Mouse (Mus musculus) limb, embryonic 13.5 days (tissue): ENCODE results near the gene Slc36a3. TPM values are rescaled to one million over a fixed set of nuclear protein-coding genes. Genes with fewer than 3 reads are reported as not detected.
A peak's percentile ranks its signal among the peaks of the same experiment; 100 is the strongest.

Source experiments
- ATAC-seq: fragments of 200-750 bp; cut with Nextera tagmentation; 2 replicates; pipeline ENCODE4 v1.8.0; 2017; ENCODE audit warnings: low read depth, moderate number of reproducible peaks, moderate TSS enrichment; ENCODE audit not compliant: low FRiP score
- H3K27ac ChIP-seq: fragments of 300-500 bp; sonication (generic); 2 replicates; pipeline ENCODE4 v1.5.1; 2015; ENCODE audit warnings: inconsistent platforms, mild to moderate bottlenecking, moderate library complexity
- H3K27me3 ChIP-seq: fragments of 300-500 bp; sonication (generic); 2 replicates; pipeline ENCODE4 v1.6.1; 2015; ENCODE audit warnings: mild to moderate bottlenecking, inconsistent platforms
- H3K36me3 ChIP-seq: fragments of 300-500 bp; sonication (generic); 2 replicates; pipeline ENCODE4 v1.6.1; 2015; ENCODE audit warnings: inconsistent platforms, mild to moderate bottlenecking, moderate library complexity
- H3K4me1 ChIP-seq: fragments of 300-500 bp; sonication (generic); 2 replicates; pipeline ENCODE4 v1.6.1; 2015; ENCODE audit warnings: inconsistent platforms
- H3K4me2 ChIP-seq: fragments of 300-500 bp; sonication (generic); replicated peaks from 2 replicates; pipeline ENCODE4 v1.6.1; 2015; ENCODE audit warnings: inconsistent platforms, mild to moderate bottlenecking, moderate library complexity
- H3K4me3 ChIP-seq: fragments of 300-500 bp; sonication (generic); 2 replicates; pipeline ENCODE4 v1.5.1; 2015; ENCODE audit warnings: moderate library complexity, mild to moderate bottlenecking, inconsistent platforms
- H3K9ac ChIP-seq: fragments of 300-500 bp; sonication (generic); 2 replicates; pipeline ENCODE4 v1.6.1; 2015; ENCODE audit warnings: mild to moderate bottlenecking, inconsistent platforms
- H3K9me3 ChIP-seq: fragments of 300-500 bp; sonication (generic); 2 replicates; pipeline ENCODE4 v1.6.1; 2016; ENCODE audit warnings: inconsistent platforms
- WGBS: fragments of 180-500 bp; shearing (Covaris S2); methylation state at CpG from one replicate; pipeline ENCODE4 v1.1.7; 2015; 5-methylcytosine and 5-hydroxymethylcytosine counted together
- polyA plus RNA-seq: library from polyadenylated mRNA; unstranded; fragments of >200 nt; fragmentation: Nextera tagmentation; extraction: Ambion mirVana; gene quantifications from 2 replicates; pipeline ENCODE4 v1.2.1, GENCODE M21; 2015

Slc36a3 gene
- polyA plus RNA-seq, 1 experiment from 2014 or later = not detected

- Histone ChIP-seq H3K4me1 (no peaks in the 10 kb centered on the region), H3K9ac (no peak overlapping the region), H3K36me3 (no peaks in the 10 kb centered on the region), H3K27me3 (no peaks in the 10 kb centered on the region), H3K9me3 (no peaks in the 10 kb centered on the region), H3K27ac (no peak overlapping the region), H3K4me2 (no peak overlapping the region), H3K4me3 (no peak overlapping the region)
- ATAC-seq = no peak
These were observed 13.9 kb downstream of the Slc36a3 start for GRCm38 (mm10) chr11:55137646-55138045.

- no peak for ATAC-seq
- Histone ChIP-seq H3K4me2 (no peak overlapping the region), H3K9me3 (no peaks in the 10 kb centered on the region), H3K4me1 (no peaks in the 10 kb centered on the region), H3K9ac (no peak overlapping the region), H3K27ac (no peak overlapping the region), H3K36me3 (no peaks in the 10 kb centered on the region), H3K4me3 (no peak overlapping the region), H3K27me3 (no peaks in the 10 kb centered on the region)
- 81% methylated on average over 15 of the region's 15 CpGs for WGBS
These were observed 14.5 kb downstream of the Slc36a3 start for GRCm38 (mm10) chr11:55136770-55137547.

- Histone ChIP-seq H3K9me3 (no peaks in the 10 kb centered on the region), H3K4me3 (no peak overlapping the region), H3K9ac (no peak overlapping the region), H3K36me3 (no peaks in the 10 kb centered on the region), H3K4me1 (no peaks in the 10 kb centered on the region), H3K27ac (no peak overlapping the region), H3K4me2 (no peak overlapping the region), H3K27me3 (no peaks in the 10 kb centered on the region)
- no peak for ATAC-seq
- WGBS = 89% methylated on average over 5 of the region's 5 CpGs
These were observed 16.6 kb downstream of the Slc36a3 start for GRCm38 (mm10) chr11:55134871-55135270.

GRCm38 (mm10) chr11:55134407-55134806 is 17.1 kb downstream of the Slc36a3 start:
- Histone ChIP-seq H3K4me3 (no peak overlapping the region), H3K4me1 (no peaks in the 10 kb centered on the region), H3K27ac (no peak overlapping the region), H3K9ac (no peak overlapping the region), H3K36me3 (no peaks in the 10 kb centered on the region), H3K9me3 (no peaks in the 10 kb centered on the region), H3K4me2 (no peak overlapping the region), H3K27me3 (no peaks in the 10 kb centered on the region)
- 91% methylated on average over 1 of the region's 1 CpGs for WGBS
- ATAC-seq = no peak

- H3K4me3 ChIP-seq = no peak overlapping the region
- no peak overlapping the region for H3K4me2 ChIP-seq
- no peak for ATAC-seq
- no peaks in the 10 kb centered on the region for H3K27me3 ChIP-seq
- H3K9ac ChIP-seq = no peak overlapping the region
- H3K4me1 ChIP-seq = no peaks in the 10 kb centered on the region
- WGBS = 97% methylated on average over 1 of the region's 1 CpGs
- no peaks in the 10 kb centered on the region for H3K9me3 ChIP-seq
- H3K27ac ChIP-seq = no peak overlapping the region
- no peaks in the 10 kb centered on the region for H3K36me3 ChIP-seq
These were observed 18.3 kb downstream of the Slc36a3 start for GRCm38 (mm10) chr11:55133204-55133603.

- H3K4me1 ChIP-seq = no peaks in the 10 kb centered on the region
- H3K4me2 ChIP-seq = no peak overlapping the region
- H3K9me3 ChIP-seq = no peaks in the 10 kb centered on the region
- H3K27me3 ChIP-seq = no peaks in the 10 kb centered on the region
- H3K4me3 ChIP-seq = no peak overlapping the region
- whole genome bisulfite sequencing = 68% methylated on average over 1 of the region's 1 CpGs
- H3K36me3 ChIP-seq = no peaks in the 10 kb centered on the region
- H3K9ac ChIP-seq = no peak overlapping the region
- no peak for ATAC-seq
- H3K27ac ChIP-seq = no peak overlapping the region
These were observed 19.6 kb downstream of the Slc36a3 start for GRCm38 (mm10) chr11:55131946-55132345.

GRCm38 (mm10) chr11:55131077-55131742 is 20.3 kb downstream of the Slc36a3 start:
- H3K9me3 ChIP-seq = no peaks in the 10 kb centered on the region
- H3K9ac ChIP-seq = no peak overlapping the region
- no peak for ATAC-seq
- no peak overlapping the region for H3K27ac ChIP-seq
- no peaks in the 10 kb centered on the region for H3K4me1 ChIP-seq
- H3K36me3 ChIP-seq = no peaks in the 10 kb centered on the region
- H3K27me3 ChIP-seq = no peaks in the 10 kb centered on the region
- no peak overlapping the region for H3K4me3 ChIP-seq
- 85% methylated on average over 11 of the region's 11 CpGs for WGBS
- H3K4me2 ChIP-seq = no peak overlapping the region

GRCm38 (mm10) chr11:55128411-55128810 is 23.1 kb downstream of the Slc36a3 start:
- Histone ChIP-seq H3K27me3 (no peaks in the 10 kb centered on the region), H3K9ac (no peak overlapping the region), H3K9me3 (no peaks in the 10 kb centered on the region), H3K36me3 (no peaks in the 10 kb centered on the region), H3K4me2 (no peak overlapping the region), H3K27ac (no peak overlapping the region), H3K4me1 (no peaks in the 10 kb centered on the region), H3K4me3 (no peak overlapping the region)
- 80% methylated on average over 3 of the region's 3 CpGs for WGBS
- ATAC-seq = no peak

- H3K27me3 ChIP-seq = no peaks in the 10 kb centered on the region
- no peak overlapping the region for H3K9ac ChIP-seq
- H3K4me3 ChIP-seq = no peak overlapping the region
- H3K36me3 ChIP-seq = no peaks in the 10 kb centered on the region
- H3K4me1 ChIP-seq = no peaks in the 10 kb centered on the region
- WGBS = 85% methylated on average over 6 of the region's 6 CpGs
- no peak overlapping the region for H3K27ac ChIP-seq
- no peaks in the 10 kb centered on the region for H3K9me3 ChIP-seq
- ATAC-seq = no peak
- H3K4me2 ChIP-seq = no peak overlapping the region
These were observed 23.6 kb downstream of the Slc36a3 start for GRCm38 (mm10) chr11:55127937-55128336.

- WGBS = 79% methylated on average over 3 of the region's 3 CpGs
- Histone ChIP-seq H3K9me3 (no peaks in the 10 kb centered on the region), H3K4me2 (no peak overlapping the region), H3K36me3 (no peaks in the 10 kb centered on the region), H3K27me3 (no peaks in the 10 kb centered on the region), H3K27ac (no peak overlapping the region), H3K9ac (no peak overlapping the region), H3K4me3 (no peak overlapping the region), H3K4me1 (no peaks in the 10 kb centered on the region)
- ATAC-seq = no peak
These were observed 24.8 kb downstream of the Slc36a3 start for GRCm38 (mm10) chr11:55126663-55127062.

GRCm38 (mm10) chr11:55121430-55121829 is 30.1 kb downstream of the Slc36a3 start:
- WGBS = 80% methylated on average over 1 of the region's 1 CpGs
- ATAC-seq = no peak
- no peaks in the 10 kb centered on the region for H3K36me3 ChIP-seq

GRCm38 (mm10) chr11:55120821-55121271 is 30.7 kb downstream of the Slc36a3 start:
- Histone ChIP-seq H3K9ac (0 out of 2 replicates have a peak overlapping the region, but pooled peaks have one; percentile 19), H3K27me3 (no peaks in the 10 kb centered on the region), H3K4me2 (no peak overlapping the region), H3K36me3 (no peaks in the 10 kb centered on the region), H3K27ac (no peak overlapping the region), H3K4me3 (no peak overlapping the region), H3K9me3 (no peaks in the 10 kb centered on the region), H3K4me1 (no peaks in the 10 kb centered on the region)
- WGBS = 67% methylated on average over 8 of the region's 8 CpGs
- ATAC-seq = no peak

More at GRCm38 (mm10) chr11:55121430-55121829, 30.1 kb downstream of the Slc36a3 start:
- no peaks in the 10 kb centered on the region for H3K9me3 ChIP-seq
- 0 out of 2 replicates have a peak overlapping the region, but pooled peaks have one; percentile 19 for H3K9ac ChIP-seq
- no peaks in the 10 kb centered on the region for H3K27me3 ChIP-seq
- no peak overlapping the region for H3K4me2 ChIP-seq
- H3K27ac ChIP-seq = no peak overlapping the region
- no peaks in the 10 kb centered on the region for H3K4me1 ChIP-seq
- no peak overlapping the region for H3K4me3 ChIP-seq
